Mouse (Mus musculus) frontal cortex, postnatal 36 days (tissue): ENCODE measurements at regions not wholly inside any gene's neighbourhood (a gene's known extent, or its start where the extent isn't known, plus 50 kb on each side); places are given as distances from the start of the nearest gene placed in this dataset.

Experiments used
- DNase-seq, 2 experiments: peaks; one replicate each; pipeline ENCODE4 v3.0.0; 2022; ENCODE audit warnings: low spot score in 2 of 2

DNA sequence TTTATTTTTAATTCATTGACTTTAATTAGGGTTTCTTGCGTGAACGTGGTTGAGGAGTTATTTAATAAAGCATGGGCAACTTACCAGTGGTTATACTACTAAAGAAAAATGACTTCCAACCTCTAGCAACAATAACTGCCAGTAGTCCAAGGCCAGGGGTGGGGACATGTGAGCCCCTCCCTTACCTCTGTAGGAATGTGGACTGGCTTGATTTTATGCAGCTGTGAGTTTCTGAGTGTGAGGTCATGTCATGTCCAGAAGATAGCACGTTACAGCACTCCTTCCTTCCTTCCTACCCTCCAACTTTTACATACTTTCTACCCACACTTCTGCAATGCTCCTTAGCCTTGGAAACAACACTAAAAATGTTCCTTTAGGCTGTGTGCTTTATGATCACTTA is 63.6 kb upstream of the Cd93 start:
- no peak for DNase-seq

DNA sequence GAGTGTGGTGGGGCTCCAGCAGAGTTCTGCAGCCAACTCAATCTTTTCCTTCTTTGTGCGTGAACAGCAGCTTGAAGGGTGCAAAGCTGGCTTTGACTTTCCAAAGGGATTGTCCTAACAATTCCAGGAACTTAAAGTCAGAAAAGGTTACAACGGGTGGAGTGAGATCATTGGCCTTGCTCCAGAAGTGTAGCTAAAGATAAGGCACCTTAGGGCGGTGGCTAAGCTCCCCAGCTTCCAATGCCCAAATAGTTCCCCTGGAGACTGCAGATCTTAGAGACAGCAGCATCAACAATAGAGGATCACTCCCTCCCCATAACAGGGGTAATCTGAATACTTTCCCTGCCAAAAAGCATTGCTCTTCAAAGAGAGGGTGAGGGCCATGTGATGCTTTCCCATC is 62.3 kb upstream of the Cd93 start:
- DNase-seq, result no peak

DNA sequence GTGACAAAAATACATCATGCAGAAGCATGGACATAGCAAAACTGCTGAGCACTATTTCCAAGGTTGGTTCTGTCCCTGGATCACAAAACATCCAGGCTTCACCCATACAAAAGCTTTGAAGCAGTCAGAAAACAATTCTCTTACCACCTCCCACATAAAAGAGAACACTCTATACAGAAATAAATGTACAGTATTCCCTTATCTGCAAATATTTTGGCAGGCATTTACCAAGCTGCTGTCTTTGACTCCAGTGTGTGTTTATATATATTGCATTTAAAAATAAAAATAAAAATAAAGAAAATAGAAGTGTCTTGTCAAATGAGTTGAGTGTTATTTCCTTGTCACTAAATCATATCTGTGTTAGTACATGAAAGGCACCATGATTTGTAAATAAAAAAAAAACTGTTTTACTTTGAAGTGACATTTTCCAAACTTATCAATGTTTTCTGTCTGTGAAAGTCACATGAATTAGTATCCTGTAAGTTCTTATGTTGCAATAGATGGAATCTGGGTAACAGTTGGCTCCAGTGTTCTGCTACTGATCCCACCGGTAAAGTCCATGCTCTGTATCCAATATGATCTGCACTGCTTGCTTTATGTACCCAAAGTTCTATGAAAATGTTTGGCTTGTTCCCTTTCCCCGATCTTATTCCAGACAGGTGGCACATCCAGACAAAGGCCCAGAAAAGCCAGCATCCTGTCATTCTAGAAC is 59.9 kb upstream of the Cd93 start:
- no peak for DNase-seq

DNA sequence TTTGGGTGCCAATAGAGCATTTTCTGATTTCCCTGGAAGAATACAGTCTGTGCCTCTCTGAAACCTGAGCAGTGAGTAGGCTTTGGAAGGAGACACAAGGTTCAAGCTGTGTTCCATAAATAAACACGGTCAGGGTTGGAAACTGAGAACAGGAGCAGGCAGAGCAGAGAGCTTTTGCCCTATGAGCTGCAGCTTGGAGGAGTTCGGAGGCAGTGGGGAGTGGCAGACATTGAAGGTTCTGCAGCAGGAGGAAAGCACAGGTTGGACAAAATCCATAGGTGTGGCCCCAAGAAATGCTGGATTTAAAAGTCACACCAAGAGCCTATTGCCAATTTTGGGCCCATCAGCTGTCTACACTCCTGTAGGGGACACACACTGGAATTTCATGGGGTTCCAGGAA is 59.0 kb upstream of the Cd93 start:
- no peak for DNase-seq

- DNase-seq, result no peak
Observed at GRCm38 (mm10) chr2:148500235-148500936, 57.0 kb upstream of the Cd93 start.

- no peak for DNase-seq
Observed at GRCm38 (mm10) chr2:148497452-148498302, 54.3 kb upstream of the Cd93 start.

- no peak for DNase-seq
Observed at GRCm38 (mm10) chr2:148496151-148497040, 53.0 kb upstream of the Cd93 start.

DNA sequence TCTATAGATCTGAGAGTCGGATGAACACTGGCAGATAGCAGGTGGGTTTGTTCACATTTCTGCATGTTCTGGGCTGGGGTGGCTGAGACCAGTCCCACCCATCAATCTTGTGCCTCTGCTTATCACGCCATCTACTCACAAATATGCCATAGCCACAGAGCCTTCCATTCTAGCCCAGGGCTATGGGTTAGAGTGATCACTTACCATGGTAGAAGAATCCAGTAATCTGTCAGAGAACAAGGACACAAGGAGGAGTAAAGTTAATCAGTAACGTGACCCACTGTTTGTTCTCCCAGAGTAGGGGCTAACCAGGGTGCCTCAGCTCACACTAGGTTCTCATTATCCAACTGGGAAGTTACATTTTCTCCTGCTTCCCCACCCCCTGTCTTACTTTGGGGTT is 52.1 kb upstream of the Cd93 start:
- DNase-seq, result no peak

GRCm38 (mm10) chr2:148493281-148493680 is 49.9 kb upstream of the Cd93 start:
- no peak for DNase-seq
